Mouse (Mus musculus) right cerebral cortex, postnatal 25 days (tissue): ENCODE measurements around the gene Nicn1.
A peak's percentile ranks its signal among the peaks of the same experiment; 100 is the strongest.

ENCODE experiments used
- DNase-seq: peaks from one replicate; pipeline ENCODE4 v3.0.0; 2022

Nicn1 gene

GRCm38 (mm10) chr9:108338886-108339781 is 48.9 kb downstream of the Nicn1 start, which contains the start of gene Gpx1:
Gpx1 (plus strand) TSS chr9:108338903.
- peak; percentile 81 for DNase-seq

- no peak for DNase-seq
Measured at GRCm38 (mm10) chr9:108339886-108340257, 49.6 kb downstream of the Nicn1 start.

- DNase-seq: no peak
Measured at GRCm38 (mm10) chr9:108340258-108341138, 50.3 kb downstream of the Nicn1 start.

GRCm38 (mm10) chr9:108341139-108341475 is 50.9 kb downstream of the Nicn1 start:
- no peak for DNase-seq

- no peak for DNase-seq
Measured at GRCm38 (mm10) chr9:108341801-108342200, 51.6 kb downstream of the Nicn1 start.

GRCm38 (mm10) chr9:108342301-108342831 is 52.1 kb downstream of the Nicn1 start:
- no peak for DNase-seq

GRCm38 (mm10) chr9:108343331-108343730 is 53.1 kb downstream of the Nicn1 start:
- no peak for DNase-seq

- no peak for DNase-seq
Measured at GRCm38 (mm10) chr9:108343835-108344234, 53.6 kb downstream of the Nicn1 start.

- no peak for DNase-seq
Measured at GRCm38 (mm10) chr9:108344471-108344870, 54.2 kb downstream of the Nicn1 start.
